Mouse (Mus musculus) MEL (cell line): ENCODE measurements around the gene Tll2. TPM values are rescaled to one million over a fixed set of nuclear protein-coding genes. Genes with fewer than 3 reads are reported as not detected.

Experiments used
- DNase-seq: peaks from one replicate; pipeline ENCODE4 v3.0.0; 2011; ENCODE audit warnings: low read depth, low spot score
- H3K27ac ChIP-seq: 2 replicates; pipeline ENCODE4 v1.5.1; 2012; ENCODE audit warnings: low read depth, mild to moderate bottlenecking, control low read depth, low read length, moderate library complexity; ENCODE audit not compliant: control insufficient read depth
- H3K27me3 ChIP-seq, 2 experiments: fragments of 150-350 bp in 1 of 2; sonication (generic) in 1 of 2; 2 replicates each; pipeline ENCODE4 v1.6.1; 2012; ENCODE audit warnings: low read length in 2 of 2, mild to moderate bottlenecking in 2 of 2, improper control_type of control experiment in 1 of 2, moderate library complexity in 1 of 2; ENCODE audit not compliant: insufficient read depth in 2 of 2, control insufficient read depth in 1 of 2
- H3K36me3 ChIP-seq, 2 experiments: 2 replicates each; pipeline ENCODE4 v1.6.1; 2012 to 2014; ENCODE audit warnings: low read length in 2 of 2, improper control_type of control experiment in 1 of 2, inconsistent platforms in 1 of 2, mild to moderate bottlenecking in 1 of 2; ENCODE audit not compliant: insufficient read depth in 2 of 2, control insufficient read depth in 1 of 2
- H3K4me1 ChIP-seq, 2 experiments: fragments of 150-350 bp in 1 of 2; sonication (generic) in 1 of 2; 2 replicates each; pipeline ENCODE4 v1.6.1; 2012; ENCODE audit warnings: low read length in 2 of 2, improper control_type of control experiment in 1 of 2, mild to moderate bottlenecking in 1 of 2; ENCODE audit not compliant: insufficient read depth in 2 of 2, control insufficient read depth in 1 of 2
- H3K4me3 ChIP-seq, 2 experiments: fragments of 150-350 bp in 1 of 2; sonication (generic) in 1 of 2; 2 replicates each; pipeline ENCODE4 v1.5.1; 2012; ENCODE audit warnings: low read depth in 2 of 2, low read length in 2 of 2, mild to moderate bottlenecking in 2 of 2, moderate library complexity in 2 of 2, control low read depth in 1 of 2, improper control_type of control experiment in 1 of 2; ENCODE audit not compliant: control insufficient read depth in 1 of 2, insufficient read depth in 1 of 2
- H3K79me2 ChIP-seq: 2 replicates; pipeline ENCODE4 v1.6.1; 2012; ENCODE audit warnings: mild to moderate bottlenecking, low read length, moderate library complexity; ENCODE audit not compliant: control insufficient read depth, poor library complexity, insufficient read depth
- H3K9ac ChIP-seq: 2 replicates; pipeline ENCODE4 v1.6.1; 2012; ENCODE audit warnings: low read depth, mild to moderate bottlenecking, control low read depth, low read length, moderate library complexity; ENCODE audit not compliant: control insufficient read depth, poor library complexity, severe bottlenecking
- H3K9me3 ChIP-seq: fragments of 150-350 bp; sonication (generic); replicated peaks from 2 replicates; pipeline ENCODE4 v1.6.1; 2012; ENCODE audit warnings: mild to moderate bottlenecking, low read length, improper control_type of control experiment, moderate library complexity; ENCODE audit not compliant: insufficient read depth
- BHLHE40 ChIP-seq: IDR thresholded peaks from 2 replicates; pipeline ENCODE4 v1.6.1; 2012; ENCODE audit warnings: low read depth, mild to moderate bottlenecking, inconsistent platforms, low read length, improper control_type of control experiment, borderline replicate concordance
- CHD1 ChIP-seq: IDR thresholded peaks from 2 replicates; pipeline ENCODE4 v1.6.1; 2012; ENCODE audit warnings: low read depth, mild to moderate bottlenecking, inconsistent platforms, low read length, improper control_type of control experiment
- CTCF ChIP-seq, 3 experiments: IDR thresholded peaks in 2 of 3; conservative IDR thresholded peaks in 1 of 3; 2 replicates each; pipeline ENCODE4 v1.5.1; 2011 to 2012; ENCODE audit warnings: low read length in 3 of 3, low read depth in 2 of 3, mild to moderate bottlenecking in 2 of 3, improper control_type of control experiment in 1 of 3, inconsistent platforms in 1 of 3, mixed read lengths in 1 of 3, moderate library complexity in 1 of 3; ENCODE audit not compliant: control insufficient read depth in 1 of 3, insufficient read depth in 1 of 3, poor library complexity in 1 of 3, severe bottlenecking in 1 of 3
- E2F4 ChIP-seq: IDR thresholded peaks from 2 replicates; pipeline ENCODE4 v1.6.1; 2011; ENCODE audit warnings: low read depth, low read length, improper control_type of control experiment, borderline replicate concordance
- ELF1 ChIP-seq: IDR thresholded peaks from 2 replicates; pipeline ENCODE4 v1.6.1; 2014; ENCODE audit warnings: low read depth, mild to moderate bottlenecking, inconsistent platforms, low read length, improper control_type of control experiment, moderate library complexity
- EP300 ChIP-seq, 2 experiments: IDR thresholded peaks; 2 replicates each; pipeline ENCODE4 v1.6.1; 2011; ENCODE audit warnings: improper control_type of control experiment in 2 of 2, low read length in 2 of 2, low read depth in 1 of 2, mild to moderate bottlenecking in 1 of 2
- GABPA ChIP-seq: IDR thresholded peaks from 2 replicates; pipeline ENCODE4 v1.6.1; 2012; ENCODE audit warnings: low read depth, mild to moderate bottlenecking, inconsistent platforms, low read length, improper control_type of control experiment, moderate library complexity
- JUND ChIP-seq: IDR thresholded peaks from 2 replicates; pipeline ENCODE4 v1.6.1; 2011; ENCODE audit warnings: low read depth, mild to moderate bottlenecking, improper control_type of control experiment, low read length
- MAZ ChIP-seq: IDR thresholded peaks from 2 replicates; pipeline ENCODE4 v1.6.1; 2012; ENCODE audit warnings: low read depth, mild to moderate bottlenecking, inconsistent platforms, low read length, improper control_type of control experiment
- MEF2A ChIP-seq: IDR thresholded peaks from 2 replicates; pipeline ENCODE4 v1.6.1; 2014; ENCODE audit warnings: low read depth, mild to moderate bottlenecking, inconsistent platforms, low read length, improper control_type of control experiment; ENCODE audit not compliant: poor library complexity, insufficient replicate concordance, severe bottlenecking; ENCODE audit errors: extremely low read depth
- MYC ChIP-seq: IDR thresholded peaks from 2 replicates; pipeline ENCODE4 v1.6.1; 2011; ENCODE audit warnings: low read depth, mild to moderate bottlenecking, low read length, improper control_type of control experiment, moderate library complexity
- RAD21 ChIP-seq: IDR thresholded peaks from 2 replicates; pipeline ENCODE4 v1.6.1; 2011; ENCODE audit warnings: mild to moderate bottlenecking, low read depth, low read length, improper control_type of control experiment
- RCOR1 ChIP-seq: IDR thresholded peaks from 2 replicates; pipeline ENCODE4 v1.6.1; 2012; ENCODE audit warnings: low read depth, mild to moderate bottlenecking, inconsistent platforms, low read length, improper control_type of control experiment
- SIN3A ChIP-seq: IDR thresholded peaks from 2 replicates; pipeline ENCODE4 v1.6.1; 2012; ENCODE audit warnings: low read length, improper control_type of control experiment, inconsistent platforms
- TAL1 ChIP-seq: IDR thresholded peaks from 2 replicates; pipeline ENCODE4 v1.6.1; 2012; ENCODE audit warnings: mild to moderate bottlenecking, inconsistent platforms, low read length, moderate library complexity, mixed read lengths
- UBTF ChIP-seq: IDR thresholded peaks from 2 replicates; pipeline ENCODE4 v1.6.1; 2012; ENCODE audit warnings: low read depth, mild to moderate bottlenecking, inconsistent platforms, low read length, improper control_type of control experiment, moderate library complexity, borderline replicate concordance; ENCODE audit not compliant: insufficient read depth
- ZKSCAN1 ChIP-seq: IDR thresholded peaks from 2 replicates; pipeline ENCODE4 v1.6.1; 2012; ENCODE audit warnings: low read depth, mild to moderate bottlenecking, inconsistent platforms, low read length, improper control_type of control experiment, moderate library complexity
- polyA plus RNA-seq, 2 experiments: library from polyadenylated mRNA; stranded (reverse) in 1 of 2; unstranded in 1 of 2; fragments of >175 nt in 1 of 2; fragments of >200 nt in 1 of 2; gene quantifications; 2 replicates each; pipeline versions ENCODE4 v1.2.1 to v1.2.4; 2012; ENCODE audit warnings: low replicate concordance in 2 of 2, low read depth in 1 of 2; ENCODE audit not compliant: insufficient read length in 2 of 2, insufficient read depth in 1 of 2, missing spikeins in 1 of 2
- total RNA-seq: library from RNA; depleted of rRNA; stranded (reverse); fragments of 300-350 nt; gene quantifications from 2 replicates; pipeline ENCODE4 v1.2.3, GENCODE M21; 2012

The Tll2 gene
- total and polyA plus RNA-seq, 3 experiments: not detected

DNA sequence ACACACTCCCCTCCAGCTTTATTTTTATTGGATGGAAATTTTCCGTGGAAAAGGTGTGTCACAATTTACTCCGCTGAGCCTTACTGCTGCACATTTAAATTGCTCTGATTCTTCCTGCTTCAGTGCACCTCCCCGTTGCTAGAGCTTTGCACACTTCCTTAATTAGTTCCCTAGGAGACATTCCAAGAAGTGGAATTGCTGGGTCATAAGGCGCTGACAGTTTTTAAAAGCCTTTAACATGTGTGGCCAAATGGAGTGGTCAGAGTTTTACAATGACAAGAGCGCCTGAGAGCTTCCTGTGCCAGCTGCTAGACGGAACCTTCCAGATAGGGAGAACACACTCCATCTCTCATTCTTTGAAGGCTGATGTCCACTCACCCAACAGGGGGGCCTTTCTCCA is 94.0 kb downstream of the Tll2 start:
- Histone ChIP-seq H3K4me1 (no peaks in the 10 kb centered on the region), H3K9me3 (no peaks in the 10 kb centered on the region), H3K79me2 (no peaks in the 10 kb centered on the region), H3K36me3 (no peaks in the 10 kb centered on the region), H3K4me3 (no peak overlapping the region), H3K27me3 (no peaks in the 10 kb centered on the region; a peak in 1 of 4 replicates), H3K27ac (no peak overlapping the region), H3K9ac (no peak overlapping the region)
- TF ChIP-seq MAZ (no peak), ZKSCAN1 (no peak), RCOR1 (no peak)
- DNase-seq: no peak

DNA sequence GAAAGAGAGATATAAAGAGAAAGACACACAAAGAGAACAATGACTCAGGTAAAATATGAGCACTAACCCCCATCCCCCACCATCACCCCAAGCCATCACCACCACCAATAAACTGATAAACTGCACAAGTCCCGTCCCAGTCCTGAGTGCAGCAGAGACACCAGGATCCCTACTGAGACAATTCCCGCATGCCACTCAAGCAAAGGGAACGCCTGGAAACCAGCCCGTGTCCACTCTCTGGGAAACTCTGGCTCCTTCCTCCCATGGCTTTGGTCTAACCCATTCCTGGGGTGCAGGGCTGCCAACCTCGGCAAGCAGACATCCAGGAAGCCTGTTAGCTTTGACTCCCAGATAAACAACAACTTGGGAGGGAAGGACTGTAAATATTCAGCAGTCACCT is 96.6 kb downstream of the Tll2 start:
- Histone ChIP-seq H3K36me3 (no peaks in the 10 kb centered on the region), H3K27ac (no peak overlapping the region), H3K79me2 (no peaks in the 10 kb centered on the region), H3K9me3 (no peaks in the 10 kb centered on the region)
- TF ChIP-seq EP300 (IDR thresholded peaks at IDR 0.05; ENCODE audit: low read depth in 1 of 2, low read length in 2 of 2): no peak
- TF ChIP-seq E2F4: no peak
- no peak for TF ChIP-seq GABPA
- no peak for TF ChIP-seq CHD1
- TF ChIP-seq MYC: no peak
- no peak for TF ChIP-seq RCOR1
- TF ChIP-seq RAD21: no peak
- TF ChIP-seq MEF2A: no peak
- TF ChIP-seq UBTF: no peak
- TF ChIP-seq CTCF (IDR thresholded peaks at IDR 0.05 in 2 of 3, conservative IDR thresholded peaks at IDR 0.05 in 1 of 3; ENCODE audit: control insufficient read depth in 1 of 3, insufficient read depth in 1 of 3, low read depth in 2 of 3, low read length in 3 of 3, poor library complexity in 1 of 3, severe bottlenecking in 1 of 3): no peak
- no peak for TF ChIP-seq BHLHE40
- TF ChIP-seq ELF1: no peak
- no peak for TF ChIP-seq JUND
- no peak for TF ChIP-seq SIN3A
- no peak for TF ChIP-seq MAZ
- no peak for TF ChIP-seq TAL1
- TF ChIP-seq, all 39 proteins: peak for 0
- Histone ChIP-seq H3K4me1 (no peaks in the 10 kb centered on the region), H3K9ac (no peak overlapping the region), H3K4me3 (no peak overlapping the region), H3K27me3 (no peaks in the 10 kb centered on the region)
- DNase-seq: no peak
